Mouse (Mus musculus) thymus, postnatal 36 days (tissue): ENCODE results near the gene 4930451I11Rik.

ENCODE experiments used
- DNase-seq, 2 experiments: peaks; one replicate each; pipeline ENCODE4 v3.0.0; 2022; ENCODE audit warnings: mixed read lengths in 2 of 2

Gene 4930451I11Rik

DNA sequence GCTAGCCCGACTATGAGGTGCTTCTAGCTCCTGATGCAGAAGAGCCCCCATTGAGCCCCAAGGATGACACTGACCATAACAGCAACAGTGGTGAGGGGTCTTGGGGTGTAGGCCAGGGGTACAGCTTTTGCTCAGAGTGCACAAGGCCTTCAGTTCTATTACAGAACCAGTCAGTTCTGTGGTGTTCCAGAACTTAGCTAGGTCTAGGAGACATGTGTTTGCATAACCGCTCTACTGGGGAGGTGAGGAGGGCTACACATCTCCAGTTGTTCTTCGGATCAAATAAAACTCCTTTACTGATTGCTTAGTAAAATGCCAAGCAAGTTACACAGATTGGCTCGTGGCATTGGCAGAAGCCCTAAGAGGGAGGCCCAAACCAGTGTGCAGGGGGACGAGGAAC, at the start of gene 4930451I11Rik:
4930451I11Rik (minus strand) TSS at position 101 of the 400 bp plus-strand sequence.
- DNase-seq, result no peak

DNA sequence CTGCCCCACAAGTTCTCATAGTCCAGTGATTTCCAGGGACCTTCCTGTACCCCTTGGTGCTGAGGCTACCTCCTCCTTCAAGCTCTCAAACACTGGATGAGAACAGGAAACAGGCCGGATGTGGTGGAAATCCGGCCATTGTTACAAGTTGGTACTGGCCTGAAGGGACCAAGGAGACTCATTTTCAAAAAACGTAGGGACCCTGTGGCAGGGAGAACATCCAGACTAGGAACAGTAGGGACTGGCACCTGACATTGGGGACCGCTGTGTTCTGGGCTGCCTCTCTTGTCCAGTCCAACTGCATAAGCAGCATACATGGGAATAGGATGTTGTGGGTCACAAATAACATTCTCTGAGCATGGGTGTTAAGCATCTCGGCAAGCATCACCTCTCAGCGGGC, 49.6 kb upstream of the 4930451I11Rik start:
- DNase-seq, result no peak

DNA sequence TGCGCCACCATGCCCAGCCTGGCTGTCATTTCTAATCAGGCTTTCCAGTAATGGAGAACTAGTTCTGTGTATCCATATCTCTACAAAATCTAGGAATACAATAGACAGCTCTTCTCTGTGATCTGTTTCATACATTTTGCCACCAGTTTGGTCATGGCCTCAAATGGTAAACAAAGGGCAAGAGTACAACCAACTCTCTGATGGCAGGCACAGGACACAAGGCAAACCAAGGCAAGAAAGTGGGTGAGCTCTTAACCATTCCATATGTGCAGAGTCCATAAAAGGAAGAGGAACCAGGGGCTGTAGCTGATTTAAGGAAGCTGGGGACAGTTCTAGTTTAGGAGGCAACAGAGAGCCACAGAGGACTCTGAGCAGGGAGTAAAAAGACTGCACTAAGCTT, 45.8 kb upstream of the 4930451I11Rik start:
- no peak for DNase-seq

- DNase-seq, result no peak
Observed at GRCm38 (mm10) chr7:126870520-126870891, 39.1 kb upstream of the 4930451I11Rik start.

GRCm38 (mm10) chr7:126869780-126870519, 38.5 kb upstream of the 4930451I11Rik start:
- no peak for DNase-seq

DNA sequence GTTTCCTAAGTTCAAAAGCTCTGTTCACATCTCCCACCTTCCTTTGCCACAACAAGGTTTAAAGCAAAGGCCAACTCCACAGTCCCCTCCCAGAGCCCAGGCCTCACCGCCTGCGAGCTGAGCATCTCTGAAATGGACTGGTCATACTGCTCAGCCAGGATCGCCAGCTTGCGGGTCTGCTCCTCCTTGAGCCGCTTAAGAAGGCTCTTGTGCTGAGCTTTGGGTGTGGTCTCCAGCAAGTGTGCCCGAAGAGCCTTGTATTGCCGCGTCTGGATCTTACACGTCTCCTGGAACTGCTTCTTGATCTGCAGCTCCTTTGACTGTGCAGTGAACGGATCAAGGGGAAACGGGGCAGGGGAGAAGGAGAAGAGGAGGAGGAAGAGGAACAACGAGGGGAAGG, 36.6 kb upstream of the 4930451I11Rik start:
- no peak for DNase-seq

DNA sequence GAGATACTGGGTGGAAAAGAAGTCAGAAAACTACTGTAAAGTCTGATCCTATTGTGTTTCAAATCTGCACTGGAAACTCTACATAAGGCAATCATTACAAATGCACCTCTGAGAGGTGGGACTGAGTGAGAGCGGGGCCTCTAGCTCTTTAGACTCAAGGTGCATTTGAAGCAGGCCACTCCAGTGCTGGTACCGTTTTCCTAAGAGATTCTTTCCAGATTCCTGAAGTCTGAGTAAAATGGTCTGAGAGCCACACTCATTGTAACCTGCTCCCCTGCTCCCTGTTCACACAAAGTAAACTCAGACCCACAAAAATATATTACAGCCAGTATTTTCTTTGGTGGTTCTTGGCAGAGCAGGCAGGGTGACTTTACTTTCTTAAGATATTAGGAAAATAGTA, 36.1 kb upstream of the 4930451I11Rik start:
- DNase-seq, result no peak

GRCm38 (mm10) chr7:126863791-126864190, 32.4 kb upstream of the 4930451I11Rik start:
- DNase-seq, result no peak

DNA sequence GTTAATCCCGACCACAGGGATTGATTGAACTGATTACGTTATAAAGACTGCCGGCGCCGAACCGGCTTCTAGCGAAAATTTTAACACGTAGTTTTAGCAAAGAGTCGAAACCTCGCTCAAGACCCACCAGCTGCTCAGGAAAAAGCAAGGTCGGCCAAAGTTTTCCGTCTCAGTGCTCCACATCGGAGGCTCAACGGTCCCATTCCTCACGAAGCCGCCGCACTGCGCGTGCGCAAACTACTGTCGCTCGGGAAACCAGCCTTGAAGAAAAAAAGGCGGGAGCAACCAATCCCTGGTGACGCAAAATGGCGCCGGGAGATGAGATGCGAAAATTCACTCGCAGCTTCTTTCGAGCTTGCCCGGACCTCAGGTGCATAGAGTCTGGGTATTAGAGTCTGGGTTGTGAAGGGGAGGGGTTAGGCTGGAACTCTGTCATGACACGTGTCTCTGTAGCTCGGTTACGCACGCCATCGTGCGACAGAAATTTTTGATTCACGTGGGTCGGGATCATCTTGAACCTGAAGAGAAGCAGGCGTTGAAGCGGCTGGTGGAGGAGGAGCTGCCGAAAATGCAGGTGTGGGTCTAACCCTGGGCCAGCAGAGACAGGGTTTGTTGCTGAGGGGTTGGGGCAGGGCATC, 30.8 kb upstream of the 4930451I11Rik start, which contains the start of gene Ino80e:
Ino80e (minus strand) TSS at position 231 of the 638 bp plus-strand sequence.
- DNase-seq, result peak; percentile 90 to 91

DNA sequence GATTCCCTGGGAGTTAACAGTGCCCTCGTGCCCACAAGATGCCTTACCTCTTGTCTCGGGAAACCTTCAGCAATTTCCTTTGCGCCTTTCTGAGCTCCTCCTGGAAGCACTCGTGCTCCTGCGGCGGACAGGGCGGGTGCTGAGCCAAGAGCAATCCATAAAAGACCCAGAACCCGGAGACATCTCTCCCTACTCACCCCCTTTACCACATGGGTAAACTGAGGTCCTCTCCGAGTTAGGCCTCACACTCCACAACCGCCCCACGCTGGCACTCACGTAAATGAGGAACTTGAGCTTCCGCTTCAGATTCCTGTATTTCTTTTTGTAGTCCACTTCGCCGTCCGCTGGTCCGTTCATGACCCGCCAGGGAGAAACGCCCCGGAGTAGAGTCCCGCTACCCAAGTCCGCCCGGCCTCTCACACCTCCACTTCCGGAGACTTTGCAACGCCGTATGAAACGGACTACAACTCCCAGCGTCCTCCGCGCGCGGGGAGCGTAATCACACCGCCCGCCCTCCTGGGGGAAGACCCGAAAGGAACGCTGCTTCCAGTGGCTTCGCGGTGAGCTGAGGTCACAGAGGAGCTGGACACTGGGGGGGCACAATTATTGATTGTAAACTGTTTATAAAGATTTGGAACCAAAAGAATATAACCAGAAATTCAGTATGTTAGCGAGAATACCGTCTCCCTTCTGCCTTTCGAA, 30.1 kb upstream of the 4930451I11Rik start, which contains the start of gene Hirip3:
Hirip3 (plus strand) TSS at position 544 of the 702 bp plus-strand sequence.
- peak; percentile 93 to 94 for DNase-seq

DNA sequence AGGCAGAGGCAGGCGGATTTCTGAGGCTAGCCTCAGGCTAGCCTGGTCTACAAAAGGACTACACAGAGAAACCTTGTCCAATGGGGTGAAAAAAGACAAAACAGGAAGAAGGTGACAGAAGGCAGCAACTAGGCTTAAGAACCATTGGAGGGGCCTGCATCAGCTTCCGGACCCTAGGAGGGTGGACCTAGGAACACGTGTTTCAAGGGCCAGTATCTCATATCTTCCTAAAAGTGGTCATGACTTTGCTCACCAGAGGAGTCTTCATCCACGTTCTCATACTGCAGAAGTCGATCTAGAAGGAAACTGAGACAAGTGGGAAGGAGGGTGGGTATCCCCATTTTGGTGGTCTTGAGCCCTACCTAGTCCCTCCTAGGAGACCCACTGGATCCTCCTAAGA, 29.5 kb upstream of the 4930451I11Rik start:
- DNase-seq, result no peak

GRCm38 (mm10) chr7:126856741-126857420, 25.4 kb upstream of the 4930451I11Rik start:
- DNase-seq, result peak; percentile 66 to 77

DNA sequence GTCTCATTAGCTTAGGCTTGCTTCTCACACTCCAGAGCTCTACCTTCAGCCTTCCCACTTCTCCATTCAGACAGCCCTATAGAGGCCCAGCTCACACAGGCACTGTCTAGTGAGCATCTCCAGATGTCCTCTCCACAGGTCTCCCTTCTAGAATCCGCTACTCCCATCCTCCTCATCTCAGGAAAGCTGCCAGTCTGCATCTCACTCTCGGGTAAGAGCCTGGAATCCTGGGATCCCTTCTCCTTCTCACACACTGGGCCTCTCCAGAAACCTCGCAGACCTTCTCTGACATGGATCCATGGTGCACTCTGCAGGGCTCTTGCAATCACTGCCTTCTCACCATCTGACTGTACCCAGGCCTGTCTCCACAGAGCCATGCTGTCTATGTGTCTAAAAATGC, 24.2 kb upstream of the 4930451I11Rik start:
- no peak for DNase-seq

DNA sequence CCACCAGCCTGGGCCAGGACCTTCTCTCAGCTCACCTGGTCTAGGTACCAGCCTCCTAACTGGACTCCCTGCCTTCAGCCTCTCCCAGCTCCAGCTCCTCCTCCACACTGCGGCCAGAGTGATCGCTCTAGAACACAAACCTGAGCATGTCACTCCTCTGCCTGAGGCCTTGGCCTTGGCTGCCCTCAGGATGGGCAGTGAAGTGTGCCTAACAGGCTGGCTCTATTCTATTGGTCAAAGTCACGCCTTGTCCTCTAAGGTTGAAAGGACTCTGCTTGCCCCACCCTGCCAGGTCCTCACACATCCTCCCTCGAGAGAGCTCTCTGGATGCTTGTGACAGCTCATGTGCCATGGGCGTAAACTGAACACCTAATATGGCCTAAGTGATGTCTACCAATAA, 22.0 kb upstream of the 4930451I11Rik start:
- no peak for DNase-seq

DNA sequence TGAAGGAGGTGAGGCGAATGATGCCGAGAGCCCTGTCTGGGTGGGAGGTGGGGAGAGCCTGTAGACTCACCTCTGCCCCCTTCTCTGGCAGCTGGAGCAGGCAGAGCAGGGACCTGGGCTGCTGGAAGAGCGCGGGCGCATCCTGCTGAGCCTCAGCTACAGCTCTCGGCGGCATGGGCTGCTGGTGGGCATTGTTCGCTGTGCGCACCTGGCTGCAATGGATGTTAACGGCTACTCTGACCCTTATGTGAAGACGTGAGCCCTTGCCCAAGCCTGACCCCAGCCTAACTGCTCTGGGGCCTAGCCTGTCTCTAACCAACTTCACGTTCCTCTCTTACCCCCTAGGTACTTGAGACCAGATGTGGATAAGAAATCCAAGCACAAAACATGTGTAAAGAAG, 19.8 kb upstream of the 4930451I11Rik start:
- DNase-seq, result no peak

- DNase-seq, result no peak
Observed at GRCm38 (mm10) chr7:126850161-126850560, 18.7 kb upstream of the 4930451I11Rik start.

DNA sequence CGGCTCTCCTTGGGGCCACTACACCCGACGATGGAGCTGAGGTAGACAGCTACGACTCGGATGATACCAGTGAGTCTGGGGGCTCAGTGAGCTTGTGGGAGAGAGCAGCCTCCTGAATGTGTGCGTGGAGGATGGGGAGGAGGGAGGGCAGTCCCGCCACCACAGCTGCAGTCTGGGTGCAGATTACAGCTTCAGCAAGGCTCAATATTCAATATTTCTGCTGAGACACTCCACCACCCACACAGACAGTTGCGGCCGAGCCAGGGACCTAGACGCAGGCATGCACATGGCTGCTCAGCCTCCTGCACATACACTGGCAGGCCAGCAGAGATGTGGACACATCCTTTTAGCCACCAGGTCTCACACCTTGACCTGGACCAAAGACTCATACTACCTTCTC, 17.4 kb upstream of the 4930451I11Rik start:
- DNase-seq, result no peak

DNA sequence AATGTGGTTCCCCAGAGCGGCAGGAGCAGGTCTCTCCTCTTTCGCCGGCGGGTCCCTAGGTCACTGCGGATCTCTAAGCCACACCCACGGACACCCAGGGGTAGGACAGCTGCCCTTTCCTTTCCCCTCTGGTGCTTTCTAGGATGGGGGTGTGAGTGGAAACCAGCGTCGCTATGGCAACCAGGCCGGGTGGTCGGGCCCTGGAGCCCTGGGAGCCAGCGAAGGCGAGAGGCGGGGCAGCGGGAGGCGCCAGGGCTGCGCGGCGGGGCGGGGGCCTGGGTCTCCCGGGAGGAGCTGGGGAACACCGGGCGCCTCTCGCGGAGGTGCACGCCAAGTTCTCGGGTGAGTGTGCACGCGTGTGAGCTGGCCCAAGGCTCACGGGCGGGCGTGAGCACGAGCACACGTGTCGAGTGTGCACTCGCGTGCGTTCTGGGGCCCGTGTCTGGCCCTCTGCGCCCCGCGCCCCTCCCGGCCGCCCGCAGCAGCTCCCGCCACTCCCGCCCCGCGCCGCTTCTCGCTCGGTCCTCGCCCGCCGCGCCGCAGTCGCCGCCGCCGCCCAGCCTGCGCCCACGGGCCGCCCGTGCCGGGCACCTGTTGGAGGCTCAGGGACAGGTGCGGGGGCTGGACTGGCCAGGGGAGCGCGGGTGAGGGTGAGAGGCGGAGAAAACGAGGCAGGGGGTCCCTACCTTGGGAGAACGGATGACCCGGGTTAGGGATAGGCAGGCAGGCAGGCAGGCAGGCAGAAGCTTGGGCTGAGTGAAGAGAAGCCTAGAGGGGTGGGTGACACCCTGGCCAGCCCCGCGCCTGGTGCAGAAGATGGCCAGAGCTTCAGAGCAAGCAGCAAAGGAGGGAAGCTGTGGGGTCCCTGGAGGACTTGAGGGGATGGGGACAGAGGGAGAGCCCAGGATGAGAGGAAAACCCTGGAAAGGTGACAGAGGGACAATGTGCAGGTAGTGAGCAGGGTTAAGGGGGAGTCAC, 16.3 kb upstream of the 4930451I11Rik start:
- no peak for DNase-seq

DNA sequence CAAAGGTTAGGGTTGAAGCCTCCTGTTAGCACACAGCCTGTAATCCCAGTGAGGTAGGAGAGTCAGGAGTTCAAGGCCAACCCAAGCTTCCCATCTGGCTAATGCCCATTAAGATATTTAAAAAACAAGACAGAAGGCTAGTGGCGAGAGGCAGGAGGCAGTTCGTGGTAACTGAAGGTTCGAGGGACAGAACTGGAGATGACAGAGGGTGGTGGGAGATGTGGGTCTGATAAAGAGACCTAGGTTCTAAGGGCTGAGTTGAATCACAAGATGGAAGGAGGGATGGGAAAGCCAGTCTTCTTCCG, 15.6 kb upstream of the 4930451I11Rik start, which contains the start of gene Doc2a:
Doc2a (plus strand) TSS at position 301 of the 305 bp plus-strand sequence.
- no peak for DNase-seq

DNA sequence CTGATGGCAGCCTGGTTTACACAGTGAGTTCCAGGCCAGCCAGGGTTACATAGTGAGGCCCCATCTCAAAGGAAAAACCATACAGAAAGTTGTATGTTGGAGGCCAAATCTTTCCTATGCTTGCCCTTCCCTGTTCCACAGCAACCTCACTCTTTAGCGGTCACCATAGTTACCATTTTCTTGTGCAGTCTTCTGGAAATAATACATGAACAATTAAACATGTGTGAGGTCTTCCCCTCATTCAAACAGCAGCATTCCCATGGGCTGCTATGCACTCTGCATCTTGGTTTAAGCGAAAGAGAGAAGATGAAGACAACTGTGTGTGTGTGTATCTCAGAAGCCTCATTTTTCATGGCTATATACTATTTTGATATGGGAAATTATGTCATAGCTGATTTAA, 14.1 kb upstream of the 4930451I11Rik start:
- no peak for DNase-seq

GRCm38 (mm10) chr7:126843276-126843675, 11.8 kb upstream of the 4930451I11Rik start:
- no peak for DNase-seq

- DNase-seq, result no peak
Observed at GRCm38 (mm10) chr7:126833294-126833693, 1.9 kb upstream of the 4930451I11Rik start.
